Mouse (Mus musculus) hindbrain, embryonic 12.5 days (tissue): Measurements from ENCODE around the gene Sik3. TPM values are rescaled to one million over a fixed set of nuclear protein-coding genes. Genes with fewer than 3 reads are reported as not detected.

ENCODE experiments used
- ATAC-seq: fragments of 200-750 bp; cut with Nextera tagmentation; 2 replicates; pipeline ENCODE4 v1.8.0; 2017; ENCODE audit warnings: moderate TSS enrichment; ENCODE audit not compliant: low FRiP score
- H3K27ac ChIP-seq: fragments of 300-500 bp; sonication (generic); 2 replicates; pipeline ENCODE4 v1.5.1; 2016; ENCODE audit warnings: mild to moderate bottlenecking
- H3K27me3 ChIP-seq: fragments of 300-500 bp; sonication (generic); 2 replicates; pipeline ENCODE4 v1.6.1; 2016; ENCODE audit warnings: mild to moderate bottlenecking
- H3K36me3 ChIP-seq: fragments of 300-500 bp; sonication (generic); 2 replicates; pipeline ENCODE4 v1.6.1; 2016; ENCODE audit warnings: mild to moderate bottlenecking
- H3K4me1 ChIP-seq: fragments of 300-500 bp; sonication (generic); 2 replicates; pipeline ENCODE4 v1.6.1; 2016
- H3K4me2 ChIP-seq: fragments of 300-500 bp; sonication (generic); replicated peaks from 2 replicates; pipeline ENCODE4 v1.6.1; 2016; ENCODE audit warnings: mild to moderate bottlenecking
- H3K4me3 ChIP-seq: fragments of 300-500 bp; sonication (generic); 2 replicates; pipeline ENCODE4 v1.5.1; 2016; ENCODE audit warnings: mild to moderate bottlenecking
- H3K9ac ChIP-seq: fragments of 300-500 bp; sonication (generic); 2 replicates; pipeline ENCODE4 v1.6.1; 2016; ENCODE audit warnings: mild to moderate bottlenecking, moderate library complexity
- H3K9me3 ChIP-seq: fragments of 300-500 bp; sonication (generic); replicated peaks from 2 replicates; pipeline ENCODE4 v1.6.1; 2016; ENCODE audit warnings: mild to moderate bottlenecking
- whole genome bisulfite sequencing: fragments of 180-500 bp; shearing (Covaris S2); methylation state at CpG from one replicate; pipeline ENCODE4 v1.1.7; 2016; 5-methylcytosine and 5-hydroxymethylcytosine counted together
- polyA plus RNA-seq: library from polyadenylated mRNA; unstranded; fragments of >200 nt; fragmentation: Nextera tagmentation; extraction: Ambion mirVana; gene quantifications from 2 replicates; pipeline ENCODE4 v1.2.1, GENCODE M21; 2016

The Sik3 gene
- polyA plus RNA-seq, 1 experiment from 2014 or later: 13.9 TPM

DNA sequence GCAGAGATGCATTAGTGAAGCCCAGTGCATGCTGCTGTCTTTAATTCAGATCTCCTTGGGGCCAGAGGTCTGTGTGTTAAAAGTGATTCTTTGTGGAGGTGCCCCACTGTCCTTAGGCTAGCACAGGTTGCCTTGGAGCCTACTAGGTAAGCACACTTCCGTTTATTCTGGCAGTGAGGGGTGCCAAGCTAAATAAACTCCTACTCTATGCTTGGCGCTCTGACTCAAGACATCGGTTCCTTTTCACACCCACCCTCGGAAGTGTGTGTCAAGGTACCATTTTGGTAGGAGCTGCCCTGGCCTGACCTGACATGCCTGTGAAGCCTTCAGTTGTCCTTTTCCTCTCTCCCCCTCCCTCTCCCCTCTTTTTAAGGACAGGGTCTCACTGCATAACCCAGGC, 201.7 kb downstream of the Sik3 start:
- H3K36me3 ChIP-seq: peaks cover 58% of the 10 kb centered on the region
- ATAC-seq: no peak
- no peaks in the 10 kb centered on the region for H3K27me3 ChIP-seq
- H3K4me1 ChIP-seq: no peaks in the 10 kb centered on the region
- H3K4me2 ChIP-seq: no peak overlapping the region
- no peak overlapping the region for H3K27ac ChIP-seq
- no peak overlapping the region for H3K9ac ChIP-seq
- 90% methylated on average over 4 of the region's 4 CpGs for WGBS
- H3K9me3 ChIP-seq: no peaks in the 10 kb centered on the region
- no peak overlapping the region for H3K4me3 ChIP-seq

GRCm38 (mm10) chr9:46214946-46215337, 202.3 kb downstream of the Sik3 start:
- Histone ChIP-seq H3K36me3 (peaks cover 55% of the 10 kb centered on the region), H3K9ac (no peak overlapping the region), H3K4me2 (no peak overlapping the region), H3K27ac (no peak overlapping the region), H3K27me3 (no peaks in the 10 kb centered on the region), H3K4me1 (no peaks in the 10 kb centered on the region), H3K9me3 (no peaks in the 10 kb centered on the region), H3K4me3 (no peak overlapping the region)
- WGBS: 92% methylated on average over 10 of the region's 10 CpGs
- no peak for ATAC-seq

GRCm38 (mm10) chr9:46215338-46216322, 203.0 kb downstream of the Sik3 start:
- H3K36me3 ChIP-seq: peaks cover 54% of the 10 kb centered on the region
- H3K27ac ChIP-seq: no peak overlapping the region
- H3K4me2 ChIP-seq: no peak overlapping the region
- no peaks in the 10 kb centered on the region for H3K27me3 ChIP-seq
- H3K9ac ChIP-seq: no peak overlapping the region
- ATAC-seq: no peak
- H3K9me3 ChIP-seq: no peaks in the 10 kb centered on the region
- WGBS: 84% methylated on average over 11 of the region's 11 CpGs
- no peaks in the 10 kb centered on the region for H3K4me1 ChIP-seq
- H3K4me3 ChIP-seq: no peak overlapping the region

DNA sequence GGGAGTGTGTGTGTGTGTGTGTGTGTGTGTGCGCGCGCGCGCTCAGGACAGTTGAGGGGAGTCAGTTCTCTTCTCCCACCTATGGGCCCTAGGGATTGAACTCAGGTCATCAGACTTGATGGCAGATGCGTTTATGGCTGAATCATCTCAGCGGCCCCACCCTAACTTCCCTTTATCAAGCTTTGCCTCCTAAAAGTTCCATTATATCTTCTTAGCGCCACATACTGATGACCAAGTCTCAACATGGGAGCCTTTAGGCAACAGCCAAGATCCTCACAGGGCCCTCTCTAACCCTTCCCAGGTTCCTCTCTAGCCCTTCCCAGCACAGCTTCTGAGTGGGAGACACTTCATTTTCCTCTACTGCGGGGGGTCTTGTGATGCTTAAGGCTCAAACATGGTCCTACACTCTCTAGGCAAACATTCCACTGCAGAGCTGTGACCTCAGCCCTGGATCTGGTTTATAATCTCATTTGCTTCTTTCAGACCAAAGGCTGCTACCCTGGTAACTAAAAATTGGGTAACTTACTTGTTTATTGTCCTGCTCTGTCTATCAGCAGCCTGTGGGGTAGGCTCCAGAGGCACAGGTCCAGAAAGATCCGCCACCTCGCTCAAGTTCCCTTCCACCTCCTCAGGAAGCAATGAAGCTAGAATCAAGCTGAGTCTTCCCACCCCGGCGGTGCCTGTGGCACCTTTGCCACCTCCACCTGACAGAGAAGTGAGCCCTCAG, 204.3 kb downstream of the Sik3 start:
- no peak overlapping the region for H3K9ac ChIP-seq
- peaks cover 54% of the 10 kb centered on the region for H3K36me3 ChIP-seq
- 97% methylated on average over 13 of the region's 13 CpGs for WGBS
- no peaks in the 10 kb centered on the region for H3K4me1 ChIP-seq
- H3K9me3 ChIP-seq: no peaks in the 10 kb centered on the region
- no peaks in the 10 kb centered on the region for H3K27me3 ChIP-seq
- no peak overlapping the region for H3K27ac ChIP-seq
- no peak overlapping the region for H3K4me3 ChIP-seq
- H3K4me2 ChIP-seq: no peak overlapping the region
- ATAC-seq: no peak

GRCm38 (mm10) chr9:46218176-46218575, 205.6 kb downstream of the Sik3 start:
- Histone ChIP-seq H3K9ac (no peak overlapping the region), H3K36me3 (peaks cover 52% of the 10 kb centered on the region), H3K4me3 (no peak overlapping the region), H3K4me1 (no peaks in the 10 kb centered on the region), H3K9me3 (no peaks in the 10 kb centered on the region), H3K27ac (no peak overlapping the region), H3K4me2 (no peak overlapping the region), H3K27me3 (no peaks in the 10 kb centered on the region)
- 85% methylated on average over 9 of the region's 9 CpGs for WGBS
- no peak for ATAC-seq

GRCm38 (mm10) chr9:46223090-46223489, 210.5 kb downstream of the Sik3 start:
- WGBS: 91% methylated on average over 6 of the region's 6 CpGs
- Histone ChIP-seq H3K9ac (no peak overlapping the region), H3K27me3 (no peaks in the 10 kb centered on the region), H3K4me1 (no peaks in the 10 kb centered on the region), H3K4me3 (no peak overlapping the region), H3K9me3 (no peaks in the 10 kb centered on the region), H3K27ac (no peak overlapping the region), H3K4me2 (no peak overlapping the region), H3K36me3 (peaks cover 36% of the 10 kb centered on the region)
- ATAC-seq: no peak

DNA sequence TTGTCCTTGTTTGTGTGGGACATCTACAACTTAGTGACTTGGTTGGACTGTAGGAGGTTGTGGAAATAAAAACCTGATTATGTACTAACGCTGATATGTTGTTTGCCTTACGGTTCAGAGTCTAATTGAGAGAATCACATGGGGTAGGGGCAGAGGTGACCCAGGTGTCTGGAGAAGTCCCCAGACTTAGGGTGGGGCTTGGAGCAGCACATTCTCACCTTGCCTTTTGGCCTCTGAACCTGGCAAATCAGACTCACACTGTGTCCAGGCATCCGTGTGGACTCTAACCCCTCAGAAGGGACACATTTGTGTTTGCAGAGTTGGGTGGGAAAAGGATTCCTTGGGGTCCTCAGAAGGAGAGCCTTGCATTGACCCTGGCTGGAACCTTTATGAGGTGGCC, 211.5 kb downstream of the Sik3 start:
- ATAC-seq: no peak
- H3K4me1 ChIP-seq: no peaks in the 10 kb centered on the region
- H3K9me3 ChIP-seq: no peaks in the 10 kb centered on the region
- no peak overlapping the region for H3K27ac ChIP-seq
- no peak overlapping the region for H3K4me2 ChIP-seq
- H3K9ac ChIP-seq: no peak overlapping the region
- no peak overlapping the region for H3K4me3 ChIP-seq
- 89% methylated on average over 3 of the region's 3 CpGs for WGBS
- peaks cover 36% of the 10 kb centered on the region for H3K36me3 ChIP-seq
- no peaks in the 10 kb centered on the region for H3K27me3 ChIP-seq

- 71% methylated on average over 5 of the region's 5 CpGs for WGBS
- no peak overlapping the region for H3K4me3 ChIP-seq
- peaks cover 31% of the 10 kb centered on the region for H3K36me3 ChIP-seq
- no peak overlapping the region for H3K27ac ChIP-seq
- no peak overlapping the region for H3K4me2 ChIP-seq
- H3K4me1 ChIP-seq: peaks cover 2% of the 10 kb centered on the region; the same call in 1 of the 2 replicates
- no peaks in the 10 kb centered on the region for H3K9me3 ChIP-seq
- ATAC-seq: no peak
- no peak overlapping the region for H3K9ac ChIP-seq
- no peaks in the 10 kb centered on the region for H3K27me3 ChIP-seq
Measured at GRCm38 (mm10) chr9:46224945-46225660, 212.5 kb downstream of the Sik3 start.

- WGBS: 84% methylated on average over 3 of the region's 3 CpGs
- Histone ChIP-seq H3K4me2 (no peak overlapping the region), H3K9ac (no peak overlapping the region), H3K9me3 (no peaks in the 10 kb centered on the region), H3K4me1 (peaks cover 10% of the 10 kb centered on the region), H3K27me3 (no peaks in the 10 kb centered on the region), H3K27ac (no peak overlapping the region), H3K36me3 (peaks cover 12% of the 10 kb centered on the region), H3K4me3 (no peak overlapping the region)
- ATAC-seq: no peak
Measured at GRCm38 (mm10) chr9:46227064-46227614, 214.5 kb downstream of the Sik3 start.

DNA sequence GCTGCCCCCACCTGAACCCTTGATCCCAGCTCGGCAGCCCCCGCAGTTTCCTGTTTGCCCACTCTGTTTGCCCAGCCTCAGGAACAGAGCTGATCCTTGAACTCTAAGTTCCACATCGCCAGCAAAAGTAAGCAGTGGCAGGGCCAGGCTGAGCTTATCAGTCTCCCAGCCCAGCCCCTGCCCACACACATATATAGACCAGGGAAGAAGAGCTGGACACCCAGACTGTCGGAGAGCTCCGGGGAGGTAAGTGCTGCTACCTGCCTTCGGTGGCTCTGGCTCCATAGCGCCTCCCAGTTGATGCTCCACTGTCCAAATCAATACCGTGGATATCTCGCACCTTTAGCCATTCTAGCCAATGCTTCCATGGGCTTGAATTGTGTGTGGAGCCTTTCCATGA, 215.9 kb downstream of the Sik3 start, which contains the start of gene Apoa1:
Gene Apoa1, plus strand, starts transcription at position 90 of the 400 bp plus-strand sequence.
- H3K9ac ChIP-seq: no peak within 1 kb of the TSS
- WGBS: 67% methylated on average over 9 of the region's 9 CpGs
- no peak for ATAC-seq
- H3K27ac ChIP-seq: no peak within 1 kb of the TSS
- H3K4me2 ChIP-seq: no peak within 1 kb of the TSS
- H3K9me3 ChIP-seq: no peaks in the 10 kb centered on the region
- H3K4me3 ChIP-seq: no peak within 1 kb of the TSS
- H3K27me3 ChIP-seq: no peaks in the 10 kb centered on the region
- H3K36me3 ChIP-seq: 0 out of 2 replicates have a peak, but pooled peaks cover 2% of the 10 kb centered on the region
- H3K4me1 ChIP-seq: peaks cover 10% of the 10 kb centered on the region

GRCm38 (mm10) chr9:46229573-46230449, 217.2 kb downstream of the Sik3 start:
- Histone ChIP-seq H3K27me3 (no peaks in the 10 kb centered on the region), H3K4me2 (peak overlapping the region; percentile 74), H3K4me1 (peaks cover 10% of the 10 kb centered on the region), H3K4me3 (peak overlapping the region; percentile 41), H3K36me3 (no peaks in the 10 kb centered on the region), H3K9me3 (no peaks in the 10 kb centered on the region), H3K27ac (no peak overlapping the region), H3K9ac (peak overlapping the region; percentile 56)
- 14% methylated on average over 37 of the region's 37 CpGs for WGBS
- peak; percentile 95 for ATAC-seq
